Mouse (Mus musculus): ENCODE data around the gene Abcg1. TPM values are rescaled to one million over a fixed set of nuclear protein-coding genes. Genes with fewer than 3 reads are reported as not detected.

The Abcg1 gene
- polyA plus RNA-seq, 1 experiment: 29.0 TPM

DNA sequence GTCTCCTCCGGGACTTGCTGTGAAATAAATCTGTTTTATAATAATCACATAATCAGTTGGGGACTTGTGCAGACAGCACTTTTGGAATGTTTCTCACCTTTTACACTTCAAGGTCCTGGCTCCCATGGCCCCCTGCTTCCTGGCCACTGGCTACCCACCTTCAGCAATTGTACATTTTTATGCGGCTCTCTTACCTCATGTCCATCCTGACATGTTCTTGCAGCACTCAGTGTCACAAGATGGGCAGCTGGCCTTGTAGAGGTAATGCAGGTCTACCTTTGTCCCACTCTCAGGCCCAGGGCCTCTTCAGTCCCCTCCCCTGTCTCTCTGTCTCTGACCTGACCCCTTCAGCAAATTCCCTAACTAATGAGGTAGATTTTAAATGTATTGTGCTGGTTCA, 39.4 kb downstream of the Abcg1 start:
- TF ChIP-seq CTCF (IDR thresholded peaks at IDR 0.05; ENCODE audit: extremely low read depth, insufficient read depth, insufficient read length, insufficient replicate concordance): no peak
- TF ChIP-seq POLR2A (IDR thresholded peaks at IDR 0.05; ENCODE audit: low read depth, low read length): no peak
- H3K4me1 ChIP-seq (ENCODE audit: control insufficient read depth, insufficient read depth, insufficient read length): no peaks in the 10 kb centered on the region
- no peak overlapping the region for H3K4me3 ChIP-seq (ENCODE audit: extremely low read depth, insufficient read depth, insufficient read length)
- H3K36me3 ChIP-seq (ENCODE audit: control insufficient read depth, insufficient read depth, low read length): peaks cover 45% of the 10 kb centered on the region
- H3K27ac ChIP-seq (ENCODE audit: insufficient read depth, low read length): no peak overlapping the region
- 96% methylated on average over 2 of the region's 2 CpGs for WGBS
- no peaks in the 10 kb centered on the region for H3K27me3 ChIP-seq (ENCODE audit: control insufficient read depth, insufficient read depth, low read length)
- DNase-seq (ENCODE audit: low read depth in 1 of 2, low spot score in 2 of 2): no peak

DNA sequence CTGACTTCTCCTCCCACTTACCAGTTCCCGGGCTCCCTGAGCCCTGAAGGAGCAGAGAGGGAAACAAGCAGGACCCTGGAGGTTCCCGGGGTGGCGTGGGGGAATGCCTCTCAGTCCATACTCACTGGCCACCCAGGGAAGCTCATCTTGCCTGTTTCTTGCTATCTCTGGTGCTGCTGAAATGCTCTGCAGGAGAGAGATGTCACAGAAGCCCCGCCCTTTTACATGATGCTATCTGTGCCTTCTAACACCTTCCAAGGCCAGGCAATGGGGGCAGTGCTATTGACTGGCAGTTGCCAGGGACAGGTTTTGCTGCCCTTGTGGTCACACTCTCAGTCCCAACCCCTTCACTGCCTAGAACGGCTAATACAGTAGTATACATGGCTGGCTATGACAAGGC, 41.3 kb downstream of the Abcg1 start:
- H3K36me3 ChIP-seq (ENCODE audit: control insufficient read depth, insufficient read depth, low read length): peaks cover 49% of the 10 kb centered on the region
- H3K27me3 ChIP-seq (ENCODE audit: control insufficient read depth, insufficient read depth, low read length): no peaks in the 10 kb centered on the region
- no peak for DNase-seq (ENCODE audit: low read depth in 1 of 2, low spot score in 2 of 2)
- 86% methylated on average over 5 of the region's 5 CpGs for WGBS
- H3K27ac ChIP-seq (ENCODE audit: insufficient read depth, low read length): no peak overlapping the region
- no peak for TF ChIP-seq POLR2A (IDR thresholded peaks at IDR 0.05; ENCODE audit: low read depth, low read length)
- TF ChIP-seq CTCF (IDR thresholded peaks at IDR 0.05; ENCODE audit: extremely low read depth, insufficient read depth, insufficient read length, insufficient replicate concordance): no peak
- no peak overlapping the region for H3K4me3 ChIP-seq (ENCODE audit: extremely low read depth, insufficient read depth, insufficient read length)
- no peaks in the 10 kb centered on the region for H3K4me1 ChIP-seq (ENCODE audit: control insufficient read depth, insufficient read depth, insufficient read length)

DNA sequence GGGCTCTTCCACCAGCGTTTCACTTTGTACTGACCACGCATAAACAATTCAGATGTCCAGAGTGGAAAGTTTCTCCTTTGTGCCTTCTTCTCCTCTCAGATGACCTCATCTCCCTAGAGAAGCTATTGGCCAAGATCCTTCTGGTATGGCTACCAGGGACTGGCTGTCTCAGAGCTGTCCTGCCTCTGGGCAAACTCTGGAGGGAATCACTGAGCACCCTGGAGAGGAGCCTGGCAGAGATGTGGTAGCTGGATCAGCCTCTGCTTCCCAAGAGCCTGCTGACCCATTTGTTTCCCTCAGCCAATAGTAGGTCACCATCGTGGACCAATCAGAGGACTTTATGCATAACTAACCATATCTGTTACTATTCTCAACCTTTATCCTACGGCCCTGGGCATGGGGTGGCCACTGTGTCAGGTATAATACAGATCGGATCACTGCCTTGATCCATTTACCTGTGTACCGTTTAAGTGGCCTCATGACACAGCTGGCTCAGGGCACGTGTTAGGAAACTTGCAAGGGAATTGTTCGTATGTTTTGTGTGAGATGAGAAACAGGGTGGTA, 45.6 kb downstream of the Abcg1 start:
- Histone ChIP-seq H3K27me3 (ENCODE audit: control insufficient read depth, insufficient read depth, low read length) (no peaks in the 10 kb centered on the region), H3K4me1 (ENCODE audit: control insufficient read depth, insufficient read depth, insufficient read length) (no peaks in the 10 kb centered on the region), H3K4me3 (ENCODE audit: extremely low read depth, insufficient read depth, insufficient read length) (no peak overlapping the region), H3K27ac (ENCODE audit: insufficient read depth, low read length) (no peak overlapping the region), H3K36me3 (ENCODE audit: control insufficient read depth, insufficient read depth, low read length) (peaks cover 63% of the 10 kb centered on the region)
- whole genome bisulfite sequencing: 95% methylated on average over 8 of the region's 8 CpGs
- DNase-seq (ENCODE audit: low read depth in 1 of 2, low spot score in 2 of 2): no peak
- TF ChIP-seq POLR2A (IDR thresholded peaks at IDR 0.05; ENCODE audit: low read depth, low read length): no peak
- no peak for TF ChIP-seq CTCF (IDR thresholded peaks at IDR 0.05; ENCODE audit: extremely low read depth, insufficient read depth, insufficient read length, insufficient replicate concordance)

DNA sequence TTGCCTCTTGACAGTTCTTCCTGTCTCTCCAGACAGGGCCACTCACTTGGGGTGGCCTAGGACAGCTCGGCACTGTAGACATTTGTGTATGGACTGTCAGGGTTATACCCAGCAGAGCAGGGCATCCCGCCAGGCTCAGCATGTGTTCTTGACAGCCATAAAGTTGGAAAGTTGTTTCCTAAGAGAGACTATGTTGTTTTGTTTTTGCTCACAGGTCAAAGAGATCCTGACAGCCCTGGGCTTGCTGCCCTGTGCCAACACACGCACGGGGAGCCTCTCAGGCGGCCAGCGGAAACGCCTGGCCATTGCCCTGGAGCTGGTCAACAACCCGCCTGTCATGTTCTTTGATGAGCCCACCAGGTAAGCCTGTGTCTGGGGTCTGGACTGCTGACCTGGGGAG, 46.3 kb downstream of the Abcg1 start:
- WGBS: 95% methylated on average over 8 of the region's 8 CpGs
- Histone ChIP-seq H3K36me3 (ENCODE audit: control insufficient read depth, insufficient read depth, low read length) (peaks cover 68% of the 10 kb centered on the region), H3K27ac (ENCODE audit: insufficient read depth, low read length) (no peak overlapping the region), H3K4me1 (ENCODE audit: control insufficient read depth, insufficient read depth, insufficient read length) (no peaks in the 10 kb centered on the region), H3K27me3 (ENCODE audit: control insufficient read depth, insufficient read depth, low read length) (no peaks in the 10 kb centered on the region), H3K4me3 (ENCODE audit: extremely low read depth, insufficient read depth, insufficient read length) (no peak overlapping the region)
- TF ChIP-seq CTCF (IDR thresholded peaks at IDR 0.05; ENCODE audit: extremely low read depth, insufficient read depth, insufficient read length, insufficient replicate concordance) (no peak), POLR2A (IDR thresholded peaks at IDR 0.05; ENCODE audit: low read depth, low read length) (no peak)
- no peak for DNase-seq (ENCODE audit: low read depth in 1 of 2, low spot score in 2 of 2)

DNA sequence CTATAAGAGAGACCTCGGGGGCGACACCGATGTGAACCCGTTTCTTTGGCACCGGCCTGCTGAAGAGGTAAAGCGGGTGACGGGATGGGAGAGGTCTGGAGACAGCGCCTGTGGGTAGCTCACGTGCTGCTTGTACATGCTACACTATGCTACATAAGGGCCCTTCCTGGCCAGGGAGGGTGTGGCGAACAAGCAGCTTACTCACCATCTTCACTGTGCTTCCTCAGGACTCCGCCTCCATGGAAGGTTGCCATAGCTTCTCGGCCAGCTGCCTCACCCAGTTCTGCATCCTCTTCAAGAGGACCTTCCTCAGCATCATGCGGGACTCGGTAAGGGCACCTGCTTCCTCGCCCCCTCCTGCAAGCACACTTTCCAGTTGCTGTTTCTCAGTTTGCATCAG, 50.9 kb downstream of the Abcg1 start:
- Histone ChIP-seq H3K36me3 (ENCODE audit: control insufficient read depth, insufficient read depth, low read length) (peaks cover 89% of the 10 kb centered on the region), H3K4me3 (ENCODE audit: extremely low read depth, insufficient read depth, insufficient read length) (no peak overlapping the region), H3K27me3 (ENCODE audit: control insufficient read depth, insufficient read depth, low read length) (no peaks in the 10 kb centered on the region), H3K27ac (ENCODE audit: insufficient read depth, low read length) (no peak overlapping the region), H3K4me1 (ENCODE audit: control insufficient read depth, insufficient read depth, insufficient read length) (no peaks in the 10 kb centered on the region; the same call in 1 of the 2 replicates)
- no peak for DNase-seq (ENCODE audit: low read depth in 1 of 2, low spot score in 2 of 2)
- TF ChIP-seq CTCF (IDR thresholded peaks at IDR 0.05; ENCODE audit: extremely low read depth, insufficient read depth, insufficient read length, insufficient replicate concordance): no peak
- TF ChIP-seq POLR2A (IDR thresholded peaks at IDR 0.05; ENCODE audit: low read depth, low read length): no peak
- 82% methylated on average over 15 of the region's 15 CpGs for WGBS

DNA sequence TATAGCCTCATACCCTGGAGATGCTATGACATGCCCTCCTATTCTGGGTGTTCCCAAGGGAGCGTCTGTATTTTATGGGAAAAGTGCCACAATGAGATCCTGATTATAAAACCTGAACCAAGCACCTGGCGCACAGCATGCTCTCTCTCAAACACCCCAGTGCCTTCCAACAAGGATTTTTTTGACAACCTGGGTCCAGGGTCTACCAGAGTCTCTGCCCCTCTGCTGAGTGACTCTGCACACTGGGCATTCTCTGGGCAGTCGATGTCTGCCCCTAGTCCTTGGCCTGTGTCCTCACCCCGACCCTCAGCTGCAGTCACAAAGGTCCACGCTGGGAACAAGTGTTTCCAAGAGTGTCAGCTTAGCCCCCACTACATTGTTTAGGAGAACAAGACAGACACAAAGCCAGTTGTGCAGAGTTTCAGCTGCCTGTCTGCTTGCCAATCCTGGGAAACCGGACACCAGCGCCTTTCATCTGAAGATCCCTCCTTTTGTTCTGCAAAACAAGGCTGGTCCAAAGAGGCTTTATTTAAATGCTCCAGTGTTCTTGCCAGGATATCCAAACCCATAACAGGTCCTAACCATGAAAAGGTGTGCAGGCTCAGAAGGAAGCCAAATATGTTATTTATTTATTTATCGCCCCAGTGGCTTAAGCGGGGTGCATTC, 55.8 kb downstream of the Abcg1 start:
- Histone ChIP-seq H3K36me3 (ENCODE audit: control insufficient read depth, insufficient read depth, low read length) (peaks cover 80% of the 10 kb centered on the region), H3K27me3 (ENCODE audit: control insufficient read depth, insufficient read depth, low read length) (no peaks in the 10 kb centered on the region), H3K27ac (ENCODE audit: insufficient read depth, low read length) (no peak overlapping the region), H3K4me3 (ENCODE audit: extremely low read depth, insufficient read depth, insufficient read length) (no peak overlapping the region), H3K4me1 (ENCODE audit: control insufficient read depth, insufficient read depth, insufficient read length) (no peaks in the 10 kb centered on the region; the same call in 1 of the 2 replicates)
- no peak for TF ChIP-seq POLR2A (IDR thresholded peaks at IDR 0.05; ENCODE audit: low read depth, low read length)
- TF ChIP-seq CTCF (IDR thresholded peaks at IDR 0.05; ENCODE audit: extremely low read depth, insufficient read depth, insufficient read length, insufficient replicate concordance): no peak
- 93% methylated on average over 9 of the region's 9 CpGs for WGBS
- no peak for DNase-seq (ENCODE audit: low read depth in 1 of 2, low spot score in 2 of 2)

DNA sequence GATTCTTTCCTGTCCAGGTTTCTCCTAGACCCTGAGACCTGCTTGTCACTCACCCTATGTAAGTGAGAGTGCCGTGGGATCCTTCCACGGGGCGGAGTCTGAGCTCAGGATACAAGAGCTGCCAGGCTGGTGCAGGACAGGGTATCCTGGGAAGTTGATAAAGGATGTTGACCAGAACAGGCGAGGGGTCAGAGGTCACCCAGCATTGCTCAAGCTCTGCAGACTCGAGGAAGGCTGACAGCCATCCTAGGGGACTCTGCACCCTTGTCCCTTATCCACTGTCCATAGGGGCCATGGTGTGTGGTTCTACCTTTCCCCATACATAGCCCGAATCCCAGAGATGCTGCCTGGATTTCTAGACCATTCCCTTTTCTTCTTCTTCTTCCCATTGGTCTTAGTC, 58.6 kb downstream of the Abcg1 start:
- H3K4me1 ChIP-seq (ENCODE audit: control insufficient read depth, insufficient read depth, insufficient read length): no peaks in the 10 kb centered on the region
- H3K36me3 ChIP-seq (ENCODE audit: control insufficient read depth, insufficient read depth, low read length): peaks cover 59% of the 10 kb centered on the region
- DNase-seq (ENCODE audit: low read depth in 1 of 2, low spot score in 2 of 2): no peak
- WGBS: 86% methylated on average over 6 of the region's 6 CpGs
- H3K27ac ChIP-seq (ENCODE audit: insufficient read depth, low read length): no peak overlapping the region
- no peak for TF ChIP-seq CTCF (IDR thresholded peaks at IDR 0.05; ENCODE audit: extremely low read depth, insufficient read depth, insufficient read length, insufficient replicate concordance)
- no peak for TF ChIP-seq POLR2A (IDR thresholded peaks at IDR 0.05; ENCODE audit: low read depth, low read length)
- no peak overlapping the region for H3K4me3 ChIP-seq (ENCODE audit: extremely low read depth, insufficient read depth, insufficient read length)
- no peaks in the 10 kb centered on the region for H3K27me3 ChIP-seq (ENCODE audit: control insufficient read depth, insufficient read depth, low read length)
